Mouse (Mus musculus): ENCODE measurements around the gene Olfr57. TPM values are rescaled to one million over a fixed set of nuclear protein-coding genes. Genes with fewer than 3 reads are reported as not detected.
"Not testable (repeated sequence)": the region's sequence is repeated elsewhere in the genome, so short reads cannot be mapped to it uniquely, and the experiment has no call there.

Gene Olfr57
- not detected in 2 replicates for total RNA-seq (2012; rRNA removed)

- Histone ChIP-seq H3K9ac (ENCODE audit: insufficient read depth, low read depth, low read length, poor library complexity, severe bottlenecking) (no peak within 1 kb of the TSS), H3K36me3 (ENCODE audit: control insufficient read depth, insufficient read depth, low read length, poor library complexity, severe bottlenecking) (peaks cover 2% of the 10 kb centered on the region; the same call in 1 of the 2 replicates), H3K9me3 (ENCODE audit: control insufficient read depth, insufficient read depth, low read depth, low read length) (no peaks in the 10 kb centered on the region), H3K4me3 (ENCODE audit: insufficient read depth in 1 of 2, low read depth in 1 of 2, low read length in 2 of 2, poor library complexity in 1 of 2, severe bottlenecking in 1 of 2) (no peak within 1 kb of the TSS), H3K27ac (ENCODE audit: insufficient read depth, low read depth, low read length, poor library complexity, severe bottlenecking) (no peak within 1 kb of the TSS; the same call in 1 of the 2 replicates), H3K4me1 (ENCODE audit: control insufficient read depth in 2 of 2, insufficient read depth in 2 of 2, low read length in 2 of 2, poor library complexity in 1 of 2) (no peaks in the 10 kb centered on the region)
- no peak for DNase-seq (ENCODE audit: low read depth, low spot score)
- no peak for TF ChIP-seq HCFC1 (IDR thresholded peaks at IDR 0.05; ENCODE audit: borderline replicate concordance, insufficient read depth, low read length)
- no peak for TF ChIP-seq ZC3H11A (IDR thresholded peaks at IDR 0.05; ENCODE audit: borderline replicate concordance, low read depth, low read length)
- no peak for TF ChIP-seq MAFK (IDR thresholded peaks at IDR 0.05; ENCODE audit: insufficient read depth, low read depth, low read length)
- TF ChIP-seq ZNF384 (IDR thresholded peaks at IDR 0.05; ENCODE audit: low read depth, low read length): no peak
- no peak for TF ChIP-seq CHD2 (IDR thresholded peaks at IDR 0.05; ENCODE audit: low read depth, low read length)
- in situ Hi-C loops (cut with MboI; ENCODE audit: low sequenced_read_pairs in 2 of 2, unreplicated experiment in 2 of 2): no loop called here
Observed at GRCm38 (mm10) chr10:79028441-79028840, at the start of gene Olfr57. Olfr57 (plus strand) TSS chr10:79028741.

GRCm38 (mm10) chr10:78980750-78981149 lies 47.8 kb upstream of the Olfr57 start, which contains the start of gene Olfr1352:
Olfr1352 (plus strand) TSS chr10:78981050.
- TF ChIP-seq ZNF384 (IDR thresholded peaks at IDR 0.05; ENCODE audit: low read depth, low read length): no peak
- TF ChIP-seq HCFC1 (IDR thresholded peaks at IDR 0.05; ENCODE audit: borderline replicate concordance, insufficient read depth, low read length): no peak
- no peak for TF ChIP-seq ZC3H11A (IDR thresholded peaks at IDR 0.05; ENCODE audit: borderline replicate concordance, low read depth, low read length)
- TF ChIP-seq CHD2 (IDR thresholded peaks at IDR 0.05; ENCODE audit: low read depth, low read length): no peak
- no peak for TF ChIP-seq MAFK (IDR thresholded peaks at IDR 0.05; ENCODE audit: insufficient read depth, low read depth, low read length)
- H3K9ac ChIP-seq (ENCODE audit: insufficient read depth, low read depth, low read length, poor library complexity, severe bottlenecking): no peak within 1 kb of the TSS
- no peak within 1 kb of the TSS for H3K4me3 ChIP-seq (ENCODE audit: insufficient read depth in 1 of 2, low read depth in 1 of 2, low read length in 2 of 2, poor library complexity in 1 of 2, severe bottlenecking in 1 of 2)
- in situ Hi-C loops (cut with MboI; ENCODE audit: low sequenced_read_pairs in 2 of 2, unreplicated experiment in 2 of 2): no loop called here
- no peak within 1 kb of the TSS for H3K27ac ChIP-seq (ENCODE audit: insufficient read depth, low read depth, low read length, poor library complexity, severe bottlenecking)
- DNase-seq (ENCODE audit: low read depth, low spot score): no peak
- H3K36me3 ChIP-seq (ENCODE audit: control insufficient read depth, insufficient read depth, low read length, poor library complexity, severe bottlenecking): no peaks in the 10 kb centered on the region
- H3K4me1 ChIP-seq (ENCODE audit: control insufficient read depth in 2 of 2, insufficient read depth in 2 of 2, low read length in 2 of 2, poor library complexity in 1 of 2): no peaks in the 10 kb centered on the region
- no peaks in the 10 kb centered on the region for H3K9me3 ChIP-seq (ENCODE audit: control insufficient read depth, insufficient read depth, low read depth, low read length)

- DNase-seq (ENCODE audit: low read depth, low spot score): no peak
- no peak within 1 kb of the TSS for H3K9ac ChIP-seq (ENCODE audit: insufficient read depth, low read depth, low read length, poor library complexity, severe bottlenecking)
- no peaks in the 10 kb centered on the region for H3K36me3 ChIP-seq (ENCODE audit: control insufficient read depth, insufficient read depth, low read length, poor library complexity, severe bottlenecking)
- no peak within 1 kb of the TSS for H3K4me3 ChIP-seq (ENCODE audit: insufficient read depth in 1 of 2, low read depth in 1 of 2, low read length in 2 of 2, poor library complexity in 1 of 2, severe bottlenecking in 1 of 2)
- no peak for TF ChIP-seq HCFC1 (IDR thresholded peaks at IDR 0.05; ENCODE audit: borderline replicate concordance, insufficient read depth, low read length)
- TF ChIP-seq MAFK (IDR thresholded peaks at IDR 0.05; ENCODE audit: insufficient read depth, low read depth, low read length): no peak
- TF ChIP-seq ZC3H11A (IDR thresholded peaks at IDR 0.05; ENCODE audit: borderline replicate concordance, low read depth, low read length): no peak
- no peak for TF ChIP-seq ZNF384 (IDR thresholded peaks at IDR 0.05; ENCODE audit: low read depth, low read length)
- no peak for TF ChIP-seq CHD2 (IDR thresholded peaks at IDR 0.05; ENCODE audit: low read depth, low read length)
- H3K9me3 ChIP-seq (ENCODE audit: control insufficient read depth, insufficient read depth, low read depth, low read length): peaks cover 7% of the 10 kb centered on the region
- in situ Hi-C loops (cut with MboI; ENCODE audit: low sequenced_read_pairs in 2 of 2, unreplicated experiment in 2 of 2): no loop called here
- no peak within 1 kb of the TSS for H3K27ac ChIP-seq (ENCODE audit: insufficient read depth, low read depth, low read length, poor library complexity, severe bottlenecking)
- no peaks in the 10 kb centered on the region for H3K4me1 ChIP-seq (ENCODE audit: control insufficient read depth in 2 of 2, insufficient read depth in 2 of 2, low read length in 2 of 2, poor library complexity in 1 of 2)
Observed at GRCm38 (mm10) chr10:79012172-79012571, 16.4 kb upstream of the Olfr57 start, which contains the start of gene Olfr1351. Olfr1351 (plus strand) TSS chr10:79012472.

- H3K4me3 ChIP-seq (ENCODE audit: insufficient read depth in 1 of 2, low read depth in 1 of 2, low read length in 2 of 2, poor library complexity in 1 of 2, severe bottlenecking in 1 of 2); H3K36me3 ChIP-seq (ENCODE audit: control insufficient read depth, insufficient read depth, low read length, poor library complexity, severe bottlenecking); H3K9ac ChIP-seq (ENCODE audit: insufficient read depth, low read depth, low read length, poor library complexity, severe bottlenecking); H3K9me3 ChIP-seq (ENCODE audit: control insufficient read depth, insufficient read depth, low read depth, low read length); H3K4me1 ChIP-seq (ENCODE audit: control insufficient read depth in 2 of 2, insufficient read depth in 2 of 2, low read length in 2 of 2, poor library complexity in 1 of 2); H3K27ac ChIP-seq (ENCODE audit: insufficient read depth, low read depth, low read length, poor library complexity, severe bottlenecking); in situ Hi-C loops (cut with MboI; ENCODE audit: low sequenced_read_pairs in 2 of 2, unreplicated experiment in 2 of 2): not testable (repeated sequence)
- peak; percentile 15 for DNase-seq (ENCODE audit: low read depth, low spot score)
Observed at GRCm38 (mm10) chr10:79042457-79042856, 13.9 kb downstream of the Olfr57 start.

- H3K9ac ChIP-seq (ENCODE audit: insufficient read depth, low read depth, low read length, poor library complexity, severe bottlenecking); H3K9me3 ChIP-seq (ENCODE audit: control insufficient read depth, insufficient read depth, low read depth, low read length); DNase-seq (ENCODE audit: low read depth, low spot score); H3K4me3 ChIP-seq (ENCODE audit: insufficient read depth in 1 of 2, low read depth in 1 of 2, low read length in 2 of 2, poor library complexity in 1 of 2, severe bottlenecking in 1 of 2); H3K4me1 ChIP-seq (ENCODE audit: control insufficient read depth in 2 of 2, insufficient read depth in 2 of 2, low read length in 2 of 2, poor library complexity in 1 of 2); H3K27ac ChIP-seq (ENCODE audit: insufficient read depth, low read depth, low read length, poor library complexity, severe bottlenecking); H3K36me3 ChIP-seq (ENCODE audit: control insufficient read depth, insufficient read depth, low read length, poor library complexity, severe bottlenecking); in situ Hi-C loops (cut with MboI; ENCODE audit: low sequenced_read_pairs in 2 of 2, unreplicated experiment in 2 of 2): not testable (repeated sequence)
Observed at GRCm38 (mm10) chr10:79057370-79057769, 28.8 kb downstream of the Olfr57 start.

Other genes starting within 250 kb of the Olfr57 start
- gene Slc1a6, start 248.2 kb upstream of the Olfr57 start, total RNA-seq (2012; rRNA removed): 1.7 TPM in 2 replicates
- gene Olfr1356, start 176.6 kb upstream of the Olfr57 start, total RNA-seq (2012; rRNA removed): not detected in 2 replicates
- gene Olfr1355, start 153.2 kb upstream of the Olfr57 start, total RNA-seq (2012; rRNA removed): not detected in 2 replicates
- gene Olfr1354, start 115.6 kb upstream of the Olfr57 start, total RNA-seq (2012; rRNA removed): not detected in 2 replicates
- not detected in 2 replicates for gene Olfr8, start 78.1 kb upstream of the Olfr57 start, total RNA-seq (2012; rRNA removed)
- not detected in 2 replicates for gene Olfr1353, start 65.4 kb upstream of the Olfr57 start, total RNA-seq (2012; rRNA removed)
- not detected in 2 replicates for gene Olfr1352, start 47.7 kb upstream of the Olfr57 start, total RNA-seq (2012; rRNA removed)
- gene Olfr1351, start 16.3 kb upstream of the Olfr57 start, total RNA-seq (2012; rRNA removed): not detected in 2 replicates
- gene 2610008E11Rik, start 68.9 kb downstream of the Olfr57 start, total RNA-seq (2012; rRNA removed): 9.0 and 10.8 TPM in 2 replicates
- gene Vmn2r80, start 120.0 kb downstream of the Olfr57 start, total RNA-seq (2012; rRNA removed): not detected in 2 replicates
- gene Vmn2r81, start 219.0 kb downstream of the Olfr57 start, total RNA-seq (2012; rRNA removed): not detected in 2 replicates

Data from ES-E14 (cell line).